Mouse (Mus musculus): Measurements from ENCODE around the gene Efnb2. TPM values are rescaled to one million over a fixed set of nuclear protein-coding genes. Genes with fewer than 3 reads are reported as not detected.

The Efnb2 gene
- polyA plus RNA-seq, 1 experiment from 2014 or later, result 11.7 TPM

- peaks cover 93% of the 10 kb centered on the region for H3K4me1 ChIP-seq
Observed at GRCm38 (mm10) chr8:8653906-8654489, 7.0 kb downstream of the Efnb2 start.

DNA sequence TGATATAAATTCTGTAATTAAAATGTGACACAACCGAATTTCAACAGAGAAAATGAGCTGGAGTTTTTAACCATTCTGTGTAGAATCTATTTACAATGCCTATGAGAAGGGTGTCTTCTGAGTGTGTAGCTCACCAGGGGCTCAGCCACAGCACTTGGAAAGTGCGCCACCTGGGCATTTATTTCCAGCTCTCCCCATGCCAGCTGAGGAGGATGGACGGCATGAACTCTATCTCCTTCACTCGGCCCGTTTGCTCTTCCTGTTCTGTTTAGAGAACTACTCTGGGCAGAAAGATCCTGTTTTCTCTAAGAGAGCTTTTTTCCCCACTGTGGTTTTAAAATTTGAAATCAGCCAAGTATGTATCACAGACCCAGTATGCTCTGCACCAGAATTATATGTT, 7.7 kb downstream of the Efnb2 start:
- Histone ChIP-seq H3K27me3 (replicated peaks) (no peaks in the 10 kb centered on the region), H3K36me3 (peaks cover 13% of the 10 kb centered on the region), H3K4me1 (peaks cover 97% of the 10 kb centered on the region), H3K4me2 (peak overlapping the region; percentile 94; the same call in 1 of the 2 replicates), H3K27ac (replicated peaks) (no peak overlapping the region), H3K9ac (no peak overlapping the region), H3K4me3 (no peak overlapping the region), H3K9me3 (no peaks in the 10 kb centered on the region)
- ATAC-seq (ENCODE audit: extremely low read depth, insufficient number of reproducible peaks, low FRiP score, low TSS enrichment), result no peak
- WGBS, result 54% methylated on average over 5 of the region's 5 CpGs

More at GRCm38 (mm10) chr8:8653906-8654489, 7.0 kb downstream of the Efnb2 start:
- Histone ChIP-seq H3K4me3 (0 out of 2 replicates have a peak overlapping the region, but pooled peaks have one; percentile 5), H3K27me3 (replicated peaks) (no peaks in the 10 kb centered on the region), H3K36me3 (peaks cover 12% of the 10 kb centered on the region), H3K27ac (replicated peaks) (no peak overlapping the region; the same call in 1 of the 2 replicates), H3K9ac (no peak overlapping the region), H3K4me2 (peak overlapping the region; percentile 94), H3K9me3 (no peaks in the 10 kb centered on the region)
- 67% methylated on average over 12 of the region's 12 CpGs for WGBS
- no peak for ATAC-seq (ENCODE audit: extremely low read depth, insufficient number of reproducible peaks, low FRiP score, low TSS enrichment)

- Histone ChIP-seq H3K4me2 (peak overlapping the region; percentile 14; the same call in 1 of the 2 replicates), H3K9me3 (no peaks in the 10 kb centered on the region), H3K27ac (replicated peaks) (no peak overlapping the region), H3K4me1 (peaks cover 96% of the 10 kb centered on the region), H3K9ac (no peak overlapping the region), H3K27me3 (replicated peaks) (no peaks in the 10 kb centered on the region), H3K4me3 (no peak overlapping the region), H3K36me3 (peaks cover 13% of the 10 kb centered on the region)
- 83% methylated on average over 4 of the region's 4 CpGs for WGBS
- no peak for ATAC-seq (ENCODE audit: extremely low read depth, insufficient number of reproducible peaks, low FRiP score, low TSS enrichment)
Observed at GRCm38 (mm10) chr8:8652388-8652787, 8.7 kb downstream of the Efnb2 start.

- peak overlapping the region; percentile 8; the same call in 1 of the 2 replicates for H3K27ac ChIP-seq (replicated peaks)
- H3K4me1 ChIP-seq, result peaks cover 79% of the 10 kb centered on the region
- peak overlapping the region; percentile 57 for H3K9ac ChIP-seq
- no peak for ATAC-seq (ENCODE audit: extremely low read depth, insufficient number of reproducible peaks, low FRiP score, low TSS enrichment)
- H3K4me3 ChIP-seq, result no peak overlapping the region
- WGBS, result 63% methylated on average over 8 of the region's 8 CpGs
- no peaks in the 10 kb centered on the region for H3K9me3 ChIP-seq
- peaks cover 13% of the 10 kb centered on the region for H3K36me3 ChIP-seq
- H3K4me2 ChIP-seq, result peak overlapping the region; percentile 2; the same call in 1 of the 2 replicates
- H3K27me3 ChIP-seq (replicated peaks), result no peaks in the 10 kb centered on the region
Observed at GRCm38 (mm10) chr8:8649944-8650343, 11.1 kb downstream of the Efnb2 start.

- no peak for ATAC-seq (ENCODE audit: extremely low read depth, insufficient number of reproducible peaks, low FRiP score, low TSS enrichment)
- Histone ChIP-seq H3K4me2 (peak overlapping the region; percentile 2; the same call in 1 of the 2 replicates), H3K4me1 (peaks cover 78% of the 10 kb centered on the region), H3K27ac (replicated peaks) (peak overlapping the region; percentile 8; the same call in 1 of the 2 replicates), H3K4me3 (no peak overlapping the region), H3K36me3 (peaks cover 13% of the 10 kb centered on the region), H3K9ac (peak overlapping the region; percentile 57), H3K27me3 (replicated peaks) (no peaks in the 10 kb centered on the region), H3K9me3 (no peaks in the 10 kb centered on the region)
- WGBS, result 81% methylated on average over 3 of the region's 3 CpGs
Observed at GRCm38 (mm10) chr8:8649536-8649935, 11.5 kb downstream of the Efnb2 start.

DNA sequence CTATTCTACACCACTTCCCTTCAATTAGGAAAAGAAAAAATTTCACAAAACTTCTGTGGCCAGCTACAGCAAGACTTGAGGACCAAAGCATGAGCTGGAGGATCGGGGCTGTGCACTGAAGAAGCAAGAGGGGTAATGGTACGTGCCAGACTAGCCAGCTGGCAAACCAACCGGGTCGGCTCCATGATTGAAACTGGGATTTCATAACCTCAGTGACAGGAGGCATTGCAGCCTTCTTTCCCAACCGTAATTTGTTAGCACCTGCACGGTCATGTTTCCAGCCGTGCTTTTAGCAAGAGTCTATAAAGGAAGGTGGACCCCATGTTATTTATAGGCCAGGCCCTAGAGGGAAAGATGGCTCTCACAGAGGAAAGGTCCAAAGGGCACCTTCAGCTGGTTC, 12.4 kb downstream of the Efnb2 start:
- ATAC-seq (ENCODE audit: extremely low read depth, insufficient number of reproducible peaks, low FRiP score, low TSS enrichment), result no peak
- H3K27me3 ChIP-seq (replicated peaks), result no peaks in the 10 kb centered on the region
- no peak overlapping the region for H3K4me3 ChIP-seq
- no peaks in the 10 kb centered on the region for H3K9me3 ChIP-seq
- H3K36me3 ChIP-seq, result peaks cover 13% of the 10 kb centered on the region
- no peak overlapping the region for H3K27ac ChIP-seq (replicated peaks)
- WGBS, result 64% methylated on average over 7 of the region's 7 CpGs
- H3K4me1 ChIP-seq, result peaks cover 72% of the 10 kb centered on the region
- H3K4me2 ChIP-seq, result no peak overlapping the region
- H3K9ac ChIP-seq, result peak overlapping the region; percentile 45; the same call in 1 of the 2 replicates

GRCm38 (mm10) chr8:8647824-8648223, 13.2 kb downstream of the Efnb2 start:
- H3K27me3 ChIP-seq (replicated peaks), result no peaks in the 10 kb centered on the region
- no peak overlapping the region for H3K4me2 ChIP-seq
- H3K27ac ChIP-seq (replicated peaks), result no peak overlapping the region
- no peak overlapping the region for H3K4me3 ChIP-seq
- no peak for ATAC-seq (ENCODE audit: extremely low read depth, insufficient number of reproducible peaks, low FRiP score, low TSS enrichment)
- no peaks in the 10 kb centered on the region for H3K9me3 ChIP-seq
- peaks cover 10% of the 10 kb centered on the region for H3K36me3 ChIP-seq
- 65% methylated on average over 7 of the region's 7 CpGs for WGBS
- no peak overlapping the region for H3K9ac ChIP-seq
- H3K4me1 ChIP-seq, result peaks cover 64% of the 10 kb centered on the region

DNA sequence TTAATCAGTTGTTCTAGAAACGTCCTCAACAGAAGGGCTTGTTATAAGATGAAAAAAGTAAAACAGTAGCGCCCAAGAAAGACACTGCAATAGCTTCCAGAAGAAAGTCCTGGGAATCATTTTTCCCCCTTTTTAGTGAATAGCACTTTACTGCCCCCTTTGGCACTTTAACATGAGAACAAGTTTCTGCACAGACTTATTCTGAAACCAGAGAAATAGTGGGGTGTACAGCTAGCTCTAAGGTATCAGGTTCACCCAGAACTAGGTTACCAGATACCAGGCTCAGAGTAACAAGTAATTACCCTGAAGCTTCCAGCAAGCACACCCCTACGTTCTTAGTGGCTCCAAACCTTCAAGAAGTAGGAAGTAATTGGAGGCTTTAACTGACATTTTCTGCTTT, 13.7 kb downstream of the Efnb2 start:
- Histone ChIP-seq H3K27me3 (replicated peaks) (no peaks in the 10 kb centered on the region), H3K9ac (no peak overlapping the region), H3K36me3 (peaks cover 9% of the 10 kb centered on the region), H3K4me1 (peaks cover 59% of the 10 kb centered on the region), H3K9me3 (no peaks in the 10 kb centered on the region), H3K4me3 (no peak overlapping the region), H3K27ac (replicated peaks) (no peak overlapping the region), H3K4me2 (no peak overlapping the region)
- WGBS, result 60% methylated on average over 3 of the region's 3 CpGs
- ATAC-seq (ENCODE audit: extremely low read depth, insufficient number of reproducible peaks, low FRiP score, low TSS enrichment), result no peak

DNA sequence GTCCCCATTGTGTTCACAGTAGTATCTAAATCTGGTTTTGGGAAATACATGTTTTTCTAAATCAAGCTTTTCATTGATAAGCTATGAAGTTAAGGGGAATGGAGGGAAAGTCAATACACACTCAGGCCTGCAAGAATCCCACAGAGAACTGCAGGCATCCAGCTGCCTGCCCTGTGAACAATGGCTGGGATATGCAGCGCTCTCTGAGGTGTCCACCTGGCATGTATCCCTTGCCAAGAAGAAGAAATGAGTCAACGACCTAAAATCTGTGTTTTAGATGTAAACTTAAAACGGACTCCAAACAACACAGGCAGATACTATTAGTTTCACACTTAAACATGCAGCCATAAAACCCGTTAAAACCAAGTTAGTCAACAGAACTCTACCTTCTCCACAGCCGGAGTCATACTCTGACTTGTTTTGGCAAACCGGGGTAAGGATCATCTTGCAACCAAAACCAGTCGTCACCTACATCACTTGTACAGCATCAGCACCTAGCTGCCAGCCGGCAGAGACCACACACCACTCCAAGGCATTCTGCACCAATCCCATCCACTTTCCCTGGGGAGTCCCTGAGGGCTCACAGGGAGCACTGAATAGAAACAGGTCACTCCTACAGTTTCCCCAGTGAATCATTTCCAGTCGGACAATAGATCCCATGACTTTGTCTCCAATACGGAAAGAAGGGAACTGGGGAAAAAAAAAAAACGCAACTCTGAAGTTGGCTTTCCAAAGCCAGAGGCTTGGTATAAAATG, 16.7 kb downstream of the Efnb2 start:
- no peaks in the 10 kb centered on the region for H3K27me3 ChIP-seq (replicated peaks)
- H3K4me3 ChIP-seq, result no peak overlapping the region
- H3K9ac ChIP-seq, result no peak overlapping the region
- WGBS, result 69% methylated on average over 11 of the region's 11 CpGs
- no peak overlapping the region for H3K27ac ChIP-seq (replicated peaks)
- H3K4me1 ChIP-seq, result peaks cover 32% of the 10 kb centered on the region
- peaks cover 4% of the 10 kb centered on the region for H3K36me3 ChIP-seq
- no peak overlapping the region for H3K4me2 ChIP-seq
- H3K9me3 ChIP-seq, result no peaks in the 10 kb centered on the region
- ATAC-seq (ENCODE audit: extremely low read depth, insufficient number of reproducible peaks, low FRiP score, low TSS enrichment), result no peak

DNA sequence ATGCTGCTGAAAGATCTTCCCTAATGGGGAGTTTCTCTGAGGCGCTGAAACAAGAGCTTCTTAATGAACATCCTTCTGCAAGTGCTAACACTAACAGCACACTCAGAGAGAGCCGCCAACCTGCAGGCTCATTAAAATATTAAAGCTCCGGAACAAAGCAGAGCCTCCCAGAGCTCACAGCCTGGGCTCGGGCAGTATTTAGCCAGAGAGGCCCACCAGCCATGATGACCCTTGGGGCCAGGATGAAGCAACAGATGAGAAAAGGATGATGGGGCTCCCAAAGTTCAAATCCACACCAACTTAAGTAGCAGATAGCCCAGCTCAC, 20.8 kb downstream of the Efnb2 start:
- Histone ChIP-seq H3K4me3 (no peak overlapping the region), H3K27me3 (replicated peaks) (no peaks in the 10 kb centered on the region), H3K9ac (no peak overlapping the region), H3K9me3 (no peaks in the 10 kb centered on the region), H3K36me3 (peaks cover 27% of the 10 kb centered on the region), H3K4me2 (no peak overlapping the region), H3K27ac (replicated peaks) (no peak overlapping the region), H3K4me1 (peaks cover 8% of the 10 kb centered on the region; the same call in 1 of the 2 replicates)
- no peak for ATAC-seq (ENCODE audit: extremely low read depth, insufficient number of reproducible peaks, low FRiP score, low TSS enrichment)
- 43% methylated on average over 4 of the region's 4 CpGs for WGBS

GRCm38 (mm10) chr8:8639569-8640263, 21.3 kb downstream of the Efnb2 start:
- Histone ChIP-seq H3K4me2 (no peak overlapping the region), H3K4me1 (peaks cover 7% of the 10 kb centered on the region; the same call in 1 of the 2 replicates), H3K4me3 (no peak overlapping the region), H3K36me3 (peaks cover 30% of the 10 kb centered on the region), H3K27me3 (replicated peaks) (no peaks in the 10 kb centered on the region), H3K9ac (no peak overlapping the region), H3K27ac (replicated peaks) (no peak overlapping the region), H3K9me3 (no peaks in the 10 kb centered on the region)
- no peak for ATAC-seq (ENCODE audit: extremely low read depth, insufficient number of reproducible peaks, low FRiP score, low TSS enrichment)
- WGBS, result 64% methylated on average over 8 of the region's 8 CpGs

All from heart, embryonic 13.5 days (tissue).